Mouse (Mus musculus): ENCODE results near the gene Ptgs1.

The Ptgs1 gene

DNA sequence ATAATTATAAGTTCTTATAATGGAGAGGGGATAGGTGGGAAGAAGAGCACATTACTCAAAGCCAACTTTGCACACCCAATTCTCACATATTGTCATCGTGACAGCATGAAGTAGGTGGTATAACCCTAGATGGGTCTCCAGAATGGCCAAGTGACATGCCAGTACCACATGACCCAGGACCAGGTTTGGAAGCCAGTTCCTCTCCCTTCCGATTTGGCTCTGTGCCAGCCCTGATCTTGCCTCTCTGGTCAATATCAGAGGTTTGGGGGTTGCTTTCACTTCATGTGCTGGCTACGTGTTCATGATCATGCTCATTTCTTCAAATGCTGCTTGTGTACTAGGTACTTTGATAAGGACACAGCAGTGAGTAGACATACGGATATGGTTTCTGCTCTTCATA, 22.3 kb downstream of the Ptgs1 start:
- no peak for DNase-seq

DNA sequence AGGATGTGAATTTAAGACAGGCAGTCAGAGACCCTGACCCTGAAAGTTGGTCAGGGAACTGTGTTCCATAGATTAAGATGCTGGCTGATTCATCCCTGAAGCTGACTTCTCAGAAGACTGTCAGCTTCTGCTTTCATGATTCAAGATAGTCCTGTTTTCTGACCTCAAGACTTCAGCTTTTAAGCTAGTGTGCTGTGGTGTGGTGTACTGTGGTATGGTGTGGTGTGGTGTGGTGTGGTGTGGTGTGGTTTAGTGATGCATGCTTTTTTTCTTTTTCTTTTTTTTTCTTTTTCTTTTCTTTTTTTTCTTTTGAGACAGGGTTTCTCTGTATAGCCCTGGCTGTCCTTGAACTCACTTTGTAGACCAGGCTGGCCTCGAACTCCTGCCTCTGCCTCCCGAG, 24.2 kb downstream of the Ptgs1 start:
- DNase-seq, result no peak

DNA sequence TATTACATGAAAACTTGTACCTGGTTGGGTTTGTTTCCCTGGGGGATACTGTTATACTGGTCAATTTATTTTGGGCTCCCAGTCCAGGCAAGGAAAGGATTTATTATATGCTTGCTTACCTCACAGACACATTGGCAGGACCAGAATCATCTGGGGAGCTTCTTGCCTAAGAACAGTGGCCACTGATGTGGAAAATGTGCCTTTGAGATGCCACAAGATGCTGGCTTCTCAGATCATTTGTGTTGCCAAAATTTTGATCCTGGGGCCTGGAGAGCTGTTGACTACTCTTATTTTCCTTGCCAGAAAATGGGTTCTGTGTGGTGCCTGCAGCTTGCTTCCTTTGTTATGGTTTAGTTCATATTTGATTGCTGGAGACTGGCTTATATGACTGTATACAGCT, 26.7 kb downstream of the Ptgs1 start:
- no peak for DNase-seq

DNA sequence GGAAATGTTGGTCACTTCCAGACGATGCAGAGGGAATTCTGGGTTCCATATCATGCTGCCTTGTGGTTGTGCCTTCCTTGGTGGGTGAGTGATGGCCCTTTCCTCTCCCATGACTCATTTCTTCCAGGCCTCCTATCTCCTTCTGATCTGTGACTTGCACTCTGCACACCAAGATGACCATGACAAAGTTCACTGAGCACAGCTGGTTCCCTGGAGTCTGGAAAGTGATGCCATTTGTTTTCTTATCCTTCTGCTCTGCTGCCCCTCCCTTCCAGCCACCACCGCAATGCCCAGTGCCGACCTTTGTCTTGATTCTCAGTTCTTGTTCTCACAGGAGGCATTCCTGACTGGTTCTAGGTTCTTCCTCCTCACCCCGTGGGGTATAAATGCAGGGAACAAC, 29.2 kb downstream of the Ptgs1 start:
- no peak for DNase-seq

DNA sequence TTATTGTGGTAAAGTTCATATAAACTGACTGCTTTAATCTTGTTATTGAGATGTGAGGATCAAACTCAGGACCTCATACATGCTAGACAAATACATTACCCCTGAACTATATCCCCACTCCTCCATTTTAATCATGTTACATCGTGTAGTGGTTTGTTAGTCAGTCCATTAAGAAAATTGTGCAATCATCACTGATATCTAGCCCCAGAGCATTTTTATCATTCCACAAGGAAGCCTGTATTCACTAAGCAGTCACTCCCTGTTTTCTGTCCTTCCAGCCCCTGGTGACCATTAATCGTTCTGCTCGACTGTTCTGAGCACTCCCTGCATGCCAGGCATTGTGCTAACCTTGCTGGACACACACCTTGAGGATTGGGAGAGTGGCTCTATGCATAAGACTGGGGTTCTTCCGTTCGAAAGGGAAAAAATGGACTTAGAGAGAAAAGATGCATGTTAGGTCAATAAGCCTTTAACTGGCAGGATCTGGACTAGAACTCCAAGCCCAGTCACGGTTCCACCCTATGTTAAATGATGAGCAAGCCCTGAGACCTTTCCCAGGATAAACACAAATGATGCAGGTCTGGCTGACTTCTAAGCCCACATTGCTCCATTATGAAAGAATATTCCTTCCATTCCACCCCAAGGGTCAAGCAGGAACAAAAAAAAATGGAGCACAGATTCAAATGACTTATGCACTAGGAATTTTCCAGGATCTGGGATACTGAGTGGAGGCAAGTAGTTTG, 29.7 kb downstream of the Ptgs1 start:
- no peak for DNase-seq

DNA sequence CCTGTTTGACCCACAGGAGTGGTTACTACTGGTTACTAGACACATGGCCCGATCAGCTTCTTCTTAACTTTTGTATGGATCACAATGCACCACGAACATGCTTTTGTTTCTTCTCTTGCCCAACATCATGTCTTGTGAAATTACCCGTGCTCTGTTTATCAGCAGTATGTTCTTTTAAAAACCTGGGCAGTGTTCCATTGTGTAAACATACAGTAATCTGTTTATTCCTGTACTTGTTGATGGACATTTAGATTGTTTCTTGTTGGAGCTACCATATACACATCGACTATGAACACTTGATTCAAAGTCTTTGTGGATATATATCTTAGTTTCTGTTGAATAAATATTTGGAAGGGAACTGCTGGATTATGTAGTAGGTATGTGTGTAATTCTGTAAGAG, 31.8 kb downstream of the Ptgs1 start:
- DNase-seq, result no peak

DNA sequence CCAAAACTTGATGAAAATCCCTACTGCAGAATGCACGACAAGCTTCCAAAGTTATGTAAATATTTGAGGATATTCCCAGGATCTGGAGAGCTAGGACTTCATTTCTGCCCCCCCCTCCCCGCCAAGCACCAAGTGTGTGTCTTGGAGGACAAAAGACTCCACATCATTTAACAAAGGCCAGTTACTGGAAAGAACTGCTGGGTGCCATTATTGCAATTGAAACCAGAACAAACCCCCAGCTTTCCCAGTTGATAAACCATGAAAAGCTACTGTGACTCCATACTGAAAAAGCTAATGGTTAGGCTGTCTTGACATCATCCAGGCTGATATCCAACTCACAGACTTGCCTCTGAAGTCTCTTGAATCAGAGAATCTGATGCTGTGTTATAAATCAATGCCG, 39.2 kb downstream of the Ptgs1 start:
- DNase-seq, result no peak

DNA sequence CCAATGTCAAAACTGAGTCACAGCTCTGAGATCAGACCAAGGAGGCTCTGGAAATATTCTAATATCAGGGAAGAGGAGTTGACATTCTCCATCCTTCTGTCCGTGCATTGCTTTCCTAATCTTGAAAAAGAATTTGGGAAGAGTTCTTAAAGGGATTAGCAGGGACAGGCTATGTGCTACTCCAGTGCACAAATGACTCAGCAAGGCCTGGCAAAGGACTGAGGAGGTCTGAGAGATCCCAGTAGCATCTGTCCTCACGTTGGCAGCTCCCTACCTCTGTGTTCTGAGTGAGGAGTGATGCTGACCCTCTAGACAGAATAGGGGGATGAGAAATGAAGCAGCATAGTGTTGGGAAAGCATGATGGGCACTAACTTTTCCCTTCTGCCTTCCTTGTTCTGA, 40.0 kb downstream of the Ptgs1 start:
- DNase-seq, result no peak

DNA sequence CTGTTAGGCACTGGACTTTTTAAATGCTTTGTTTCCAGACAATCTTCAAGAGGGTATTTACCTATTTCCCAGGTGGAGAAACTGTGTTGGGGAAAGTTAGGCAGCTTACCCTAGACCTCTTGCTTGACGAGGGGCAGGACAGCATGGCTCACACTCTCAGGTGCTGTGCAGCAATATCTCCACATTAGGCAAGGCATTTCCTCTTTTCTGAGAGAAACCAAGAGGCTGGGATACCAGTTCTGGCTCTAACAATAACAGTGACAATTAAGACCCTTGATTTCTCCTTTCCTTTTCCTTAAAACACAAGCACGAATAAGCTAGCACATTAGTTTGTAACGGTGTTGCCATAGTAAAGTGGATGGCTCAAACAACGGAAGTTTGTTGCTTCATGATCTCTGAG, 40.9 kb downstream of the Ptgs1 start:
- DNase-seq, result no peak

DNA sequence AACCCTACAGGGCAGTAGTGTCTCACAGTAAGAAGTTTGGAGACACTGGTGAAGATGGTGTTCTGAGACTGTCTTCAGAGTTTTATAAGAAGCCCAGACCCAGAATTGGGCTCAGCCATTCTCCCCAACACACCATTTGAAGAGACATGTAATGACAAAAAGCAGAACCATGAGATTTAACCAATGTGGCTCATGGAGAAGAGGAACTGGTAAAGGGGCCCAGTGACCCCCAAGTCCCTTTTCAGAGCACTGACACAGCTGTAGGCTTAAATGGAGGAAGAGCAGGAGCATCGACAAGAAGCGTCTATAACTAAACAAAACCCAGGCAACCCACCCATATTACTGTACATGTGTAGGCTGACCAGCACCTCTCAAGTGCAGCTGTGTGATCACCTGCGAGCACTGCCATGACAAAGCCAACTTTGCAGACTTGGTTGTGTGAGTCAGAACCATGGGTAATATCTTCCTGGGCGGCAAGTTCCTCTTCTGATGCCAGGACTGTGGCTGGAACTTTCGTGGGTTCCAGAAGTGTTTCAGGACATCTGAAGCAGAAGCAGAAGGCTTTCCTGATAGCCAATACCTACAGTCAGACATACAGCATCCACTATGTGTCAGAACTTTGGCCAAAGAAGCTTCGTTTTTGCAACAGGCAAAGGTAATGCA, 42.2 kb downstream of the Ptgs1 start:
- DNase-seq, result no peak

DNA sequence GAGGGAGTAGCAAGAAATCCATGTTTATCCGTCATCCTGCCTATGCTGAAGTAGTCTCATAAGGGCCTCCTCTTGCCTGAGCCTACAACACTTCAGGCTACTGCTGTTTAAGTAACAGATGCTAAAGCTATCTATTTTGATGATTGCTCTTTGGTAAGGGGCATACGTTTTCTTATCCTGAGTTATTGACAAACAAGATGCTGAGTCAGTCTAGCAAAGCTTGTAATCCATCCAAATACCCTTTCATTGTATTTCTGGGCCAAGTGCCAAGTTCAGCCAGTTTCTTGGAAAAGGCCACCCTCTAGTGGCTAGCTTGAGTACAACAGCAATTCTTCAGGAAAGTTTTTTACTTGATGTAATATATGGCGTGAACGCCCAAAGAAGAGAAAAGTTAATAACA, 46.2 kb downstream of the Ptgs1 start:
- DNase-seq, result peak; percentile 41

DNA sequence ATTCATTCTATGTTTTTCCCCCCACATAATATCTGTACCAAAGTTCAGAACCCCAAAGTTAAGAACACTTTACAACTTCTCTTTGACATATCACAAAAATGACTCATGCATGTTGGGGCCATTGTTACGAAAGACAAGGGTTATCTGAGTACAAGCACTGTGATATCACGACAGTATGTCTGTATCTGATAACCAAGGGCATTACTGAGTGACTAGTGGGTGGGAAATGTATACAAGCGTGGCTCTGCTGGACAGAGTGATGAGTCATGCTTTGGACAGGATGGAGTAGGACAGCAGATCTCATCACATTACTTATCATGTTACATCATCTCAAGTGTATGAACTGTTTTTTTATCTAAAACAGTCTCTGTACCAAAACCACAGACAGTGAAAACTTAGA, 48.5 kb downstream of the Ptgs1 start:
- DNase-seq, result no peak

DNA sequence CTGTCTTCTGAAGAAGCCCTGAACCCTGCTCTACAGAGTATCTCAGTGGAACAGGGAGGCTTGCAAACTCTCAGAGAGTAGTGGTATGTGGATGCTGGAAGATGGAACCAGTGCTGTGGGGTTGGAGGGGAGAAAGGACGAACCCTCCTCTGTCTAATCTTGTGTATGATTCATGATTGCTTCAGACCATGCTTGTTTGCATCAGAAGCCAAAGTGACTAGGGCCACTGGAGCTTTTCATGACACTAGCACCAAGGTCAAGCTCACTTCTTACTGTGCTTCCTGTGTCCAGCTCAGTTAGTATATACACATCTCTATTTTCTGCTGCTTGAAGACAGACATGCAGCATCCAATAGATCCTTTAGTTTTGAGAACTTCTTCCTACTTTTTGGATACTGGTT, 50.9 kb downstream of the Ptgs1 start:
- no peak for DNase-seq

DNA sequence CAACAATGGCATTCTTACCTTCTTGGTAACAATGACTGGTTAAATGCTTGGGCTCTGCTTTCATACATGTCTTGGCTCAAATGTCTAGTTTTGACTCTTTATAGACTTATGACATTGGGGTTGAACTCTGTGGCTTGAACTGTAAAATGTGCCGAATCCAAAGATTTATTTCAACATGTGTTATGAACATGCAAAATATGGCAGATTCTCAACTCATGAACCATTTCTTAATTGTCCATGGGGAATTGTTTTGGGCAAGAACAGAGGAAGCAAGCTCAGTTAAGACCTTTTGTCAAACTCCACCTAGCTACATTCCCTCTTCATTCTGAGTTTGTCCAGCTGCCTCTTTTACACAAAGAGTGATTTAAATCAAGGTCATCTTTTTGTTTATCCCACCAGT, 52.1 kb downstream of the Ptgs1 start:
- DNase-seq, result no peak

Data from layer of hippocampus, adult 9-11 months (tissue).